Mouse (Mus musculus): ENCODE results near the gene Matn4. TPM values are rescaled to one million over a fixed set of nuclear protein-coding genes. Genes with fewer than 3 reads are reported as not detected.

Matn4 gene
- polyA plus RNA-seq, 1 experiment from 2014 or later = 2.0 TPM

DNA sequence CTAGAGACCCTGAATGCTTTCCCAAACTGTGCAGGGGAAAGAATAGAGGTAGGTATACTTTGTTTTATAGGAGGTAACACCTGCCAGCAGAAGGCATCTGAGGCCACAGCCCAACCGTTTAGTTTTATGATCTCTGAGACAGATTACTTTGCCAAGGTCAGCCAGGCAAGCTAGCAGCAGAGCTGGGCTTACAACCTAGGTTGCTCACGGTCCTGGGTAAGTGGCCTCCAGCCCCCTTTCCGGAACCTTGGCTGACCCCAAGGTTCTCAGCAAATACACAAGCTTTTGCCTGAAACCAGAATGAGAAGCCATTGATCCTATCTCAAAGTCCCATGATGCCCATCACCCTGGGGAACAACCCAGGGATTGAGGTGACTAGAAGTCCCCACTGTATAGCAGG, 29.7 kb upstream of the Matn4 start:
- H3K9me3 ChIP-seq (ENCODE audit: control insufficient read depth, low read length) = no peaks in the 10 kb centered on the region
- no peaks in the 10 kb centered on the region for H3K36me3 ChIP-seq (ENCODE audit: control insufficient read depth, insufficient read depth, low read length)
- TF ChIP-seq EP300 (optimal IDR thresholded peaks at IDR 0.05) = no peak
- H3K4me1 ChIP-seq (replicated peaks; ENCODE audit: control insufficient read depth, insufficient read depth) = peaks cover 39% of the 10 kb centered on the region
- WGBS = 45% methylated on average over 3 of the region's 3 CpGs
- peak overlapping the region; percentile 5; the same call in 1 of the 2 replicates for H3K4me2 ChIP-seq (replicated peaks; ENCODE audit: low read depth)
- ATAC-seq (ENCODE audit: low FRiP score, low TSS enrichment) (no peak), DNase-seq (ENCODE audit: low spot score) (no peak)
- H3K4me3 ChIP-seq (ENCODE audit: low read depth, low read length) = no peak overlapping the region
- peak overlapping the region; percentile 91 for H3K27ac ChIP-seq (replicated peaks)
- H3K27me3 ChIP-seq (ENCODE audit: control insufficient read depth, insufficient read depth, low read length) = no peaks in the 10 kb centered on the region
- no peak overlapping the region for H3K9ac ChIP-seq (ENCODE audit: low read length)

DNA sequence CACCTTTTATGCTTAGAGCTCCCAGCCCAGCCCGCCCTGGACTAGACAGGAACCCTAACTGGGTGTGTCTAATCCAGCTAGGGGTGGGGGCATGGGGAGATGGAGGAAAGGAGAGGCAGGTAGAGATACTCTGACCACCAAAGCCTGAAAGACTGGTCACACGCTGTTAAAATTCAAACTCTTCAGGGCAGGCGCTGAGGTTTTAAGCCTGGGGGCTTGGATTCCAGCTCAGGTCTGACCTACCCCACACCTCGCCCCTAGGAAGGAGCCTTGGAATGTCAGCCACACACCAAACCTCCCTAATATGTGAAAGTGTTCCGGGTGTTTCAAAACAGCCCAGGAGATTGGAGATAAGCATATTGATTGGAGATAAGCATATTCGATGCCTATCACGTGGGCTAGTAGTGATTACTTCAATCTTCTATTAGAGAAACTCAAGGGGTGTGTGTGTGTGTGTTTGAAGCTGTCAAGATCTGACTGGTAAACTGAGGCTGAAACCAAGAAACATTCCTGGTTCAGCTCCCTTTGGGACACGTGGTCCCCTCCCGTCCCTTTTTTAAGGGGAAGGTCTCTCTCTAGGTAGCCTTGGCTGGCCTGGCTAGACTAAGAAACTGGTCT, 28.4 kb upstream of the Matn4 start:
- Histone ChIP-seq H3K27ac (replicated peaks) (peak overlapping the region; percentile 92), H3K36me3 (ENCODE audit: control insufficient read depth, insufficient read depth, low read length) (peaks cover 9% of the 10 kb centered on the region), H3K4me2 (replicated peaks; ENCODE audit: low read depth) (peak overlapping the region; percentile 49), H3K4me1 (replicated peaks; ENCODE audit: control insufficient read depth, insufficient read depth) (peaks cover 39% of the 10 kb centered on the region), H3K4me3 (ENCODE audit: low read depth, low read length) (no peak overlapping the region), H3K27me3 (ENCODE audit: control insufficient read depth, insufficient read depth, low read length) (no peaks in the 10 kb centered on the region), H3K9ac (ENCODE audit: low read length) (no peak overlapping the region), H3K9me3 (ENCODE audit: control insufficient read depth, low read length) (no peaks in the 10 kb centered on the region)
- WGBS = 55% methylated on average over 9 of the region's 9 CpGs
- ATAC-seq (ENCODE audit: low FRiP score, low TSS enrichment) = 0 out of 2 replicates have a peak, but pooled peaks have one; percentile 2
- TF ChIP-seq EP300 (optimal IDR thresholded peaks at IDR 0.05) (no peak), CTCF (IDR thresholded peaks at IDR 0.05; ENCODE audit: low read depth) (no peak)
- no peak for DNase-seq (ENCODE audit: low spot score)

DNA sequence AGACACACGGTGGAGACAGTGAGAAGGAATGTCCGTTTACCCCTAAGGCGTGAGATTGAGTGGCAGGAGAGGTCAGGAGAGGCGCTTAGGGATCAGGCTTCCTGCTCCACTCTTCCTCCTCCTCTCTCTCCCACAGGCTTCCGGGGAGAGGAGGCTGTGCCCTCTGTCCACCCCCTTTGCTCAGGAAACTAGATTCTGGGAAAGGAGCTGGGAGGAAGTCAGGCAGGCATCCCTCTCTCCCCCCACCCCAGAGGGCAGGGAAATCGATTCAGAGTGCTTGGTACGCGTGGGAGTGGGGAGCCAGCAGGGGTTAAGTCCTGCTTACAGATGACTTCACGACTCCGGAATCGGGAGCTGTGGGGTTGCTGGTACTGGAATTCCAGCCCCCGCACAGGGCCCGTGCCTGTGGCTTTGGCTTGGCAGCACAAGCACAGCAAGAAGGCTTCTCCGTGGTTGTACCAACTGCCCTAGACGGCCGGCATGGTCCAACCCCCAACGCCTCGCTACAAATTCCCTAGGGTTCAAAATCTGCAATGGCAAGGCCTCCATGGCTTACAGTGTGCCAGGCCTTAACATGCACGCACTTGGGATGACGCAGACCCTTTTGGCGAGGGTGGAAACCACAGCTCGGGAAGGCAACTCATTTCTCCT, 27.7 kb upstream of the Matn4 start:
- Histone ChIP-seq H3K4me2 (replicated peaks; ENCODE audit: low read depth) (peak overlapping the region; percentile 49), H3K27ac (replicated peaks) (peak overlapping the region; percentile 92), H3K36me3 (ENCODE audit: control insufficient read depth, insufficient read depth, low read length) (peaks cover 9% of the 10 kb centered on the region), H3K4me1 (replicated peaks; ENCODE audit: control insufficient read depth, insufficient read depth) (peaks cover 39% of the 10 kb centered on the region), H3K9ac (ENCODE audit: low read length) (peak overlapping the region; percentile 62), H3K27me3 (ENCODE audit: control insufficient read depth, insufficient read depth, low read length) (no peaks in the 10 kb centered on the region), H3K4me3 (ENCODE audit: low read depth, low read length) (0 out of 2 replicates have a peak overlapping the region, but pooled peaks have one; percentile 8), H3K9me3 (ENCODE audit: control insufficient read depth, low read length) (no peaks in the 10 kb centered on the region)
- no peak for TF ChIP-seq EP300 (optimal IDR thresholded peaks at IDR 0.05)
- 0 out of 2 replicates have a peak, but pooled peaks have one; percentile 1 for TF ChIP-seq CTCF (IDR thresholded peaks at IDR 0.05; ENCODE audit: low read depth)
- 12% methylated on average over 22 of the region's 22 CpGs for WGBS
- ATAC-seq (ENCODE audit: low FRiP score, low TSS enrichment) (peak; percentile 10), DNase-seq (ENCODE audit: low spot score) (peak; percentile 61)

DNA sequence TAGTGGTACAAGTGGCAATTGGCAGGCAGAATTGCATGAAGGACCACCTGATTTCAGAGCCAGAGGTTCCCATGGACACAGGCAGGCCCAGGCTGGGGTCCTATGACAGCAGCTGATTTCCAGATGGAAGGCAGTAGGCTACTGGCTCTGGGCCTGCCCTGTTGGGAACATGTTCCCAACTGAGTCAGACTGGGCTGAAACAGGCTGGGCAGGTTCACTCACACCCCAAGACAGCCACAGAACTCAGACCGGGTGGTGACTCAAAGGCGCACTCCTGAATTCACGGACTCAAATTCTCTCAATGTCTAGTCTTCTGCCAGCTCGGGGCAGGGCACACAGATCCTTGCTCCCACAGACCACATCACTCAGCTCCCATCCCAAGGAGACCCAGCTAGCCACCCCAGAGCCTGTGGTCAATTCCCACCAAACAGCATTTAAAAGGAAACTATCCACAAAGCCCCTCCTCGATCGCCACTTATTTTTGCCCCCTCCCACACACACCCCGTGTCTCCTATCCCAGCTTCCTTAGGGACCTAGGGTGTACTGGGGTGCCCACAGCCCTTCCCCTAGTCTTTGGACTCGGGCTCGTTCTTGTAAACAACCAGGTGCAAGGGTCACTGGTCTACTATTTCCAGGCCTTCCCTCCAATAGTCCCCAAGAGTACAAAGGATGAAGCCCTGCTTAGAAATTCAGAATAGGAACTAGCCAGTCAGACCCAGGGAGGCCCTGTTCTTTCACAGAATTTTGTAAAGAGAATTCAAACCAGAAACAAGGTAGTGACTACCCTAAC, 26.9 kb upstream of the Matn4 start:
- H3K27me3 ChIP-seq (ENCODE audit: control insufficient read depth, insufficient read depth, low read length) = no peaks in the 10 kb centered on the region
- peak overlapping the region; percentile 49 for H3K4me2 ChIP-seq (replicated peaks; ENCODE audit: low read depth)
- peak; percentile 68 for ATAC-seq (ENCODE audit: low FRiP score, low TSS enrichment)
- DNase-seq (ENCODE audit: low spot score) = peak; percentile 79
- peak overlapping the region; percentile 92 for H3K27ac ChIP-seq (replicated peaks)
- WGBS = 43% methylated on average over 9 of the region's 9 CpGs
- no peak overlapping the region for H3K4me3 ChIP-seq (ENCODE audit: low read depth, low read length)
- H3K9me3 ChIP-seq (ENCODE audit: control insufficient read depth, low read length) = no peaks in the 10 kb centered on the region
- H3K4me1 ChIP-seq (replicated peaks; ENCODE audit: control insufficient read depth, insufficient read depth) = peaks cover 39% of the 10 kb centered on the region
- TF ChIP-seq CTCF (IDR thresholded peaks at IDR 0.05; ENCODE audit: low read depth) (no peak), EP300 (optimal IDR thresholded peaks at IDR 0.05) (no peak)
- H3K9ac ChIP-seq (ENCODE audit: low read length) = peak overlapping the region; percentile 62
- H3K36me3 ChIP-seq (ENCODE audit: control insufficient read depth, insufficient read depth, low read length) = peaks cover 12% of the 10 kb centered on the region

DNA sequence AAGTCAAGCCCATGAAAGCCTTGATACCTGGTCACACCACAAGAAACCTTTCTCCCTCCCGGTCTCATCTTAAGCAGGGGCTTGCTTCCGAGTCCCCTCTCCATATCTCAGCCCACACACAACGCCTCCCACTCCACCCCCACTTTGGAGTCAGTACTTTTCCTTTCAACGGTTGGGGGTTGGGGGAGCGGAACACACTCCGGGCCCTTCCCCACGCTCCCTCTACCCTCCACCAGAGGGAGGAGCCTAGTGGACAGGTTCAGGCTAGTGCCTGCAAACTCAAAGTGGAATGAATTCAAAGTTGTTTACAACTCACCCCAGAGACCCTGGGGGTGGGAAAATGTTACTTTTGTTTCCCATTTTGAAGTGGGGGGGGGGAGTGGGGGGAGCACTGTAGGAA, 25.7 kb upstream of the Matn4 start:
- no peak overlapping the region for H3K9ac ChIP-seq (ENCODE audit: low read length)
- no peak overlapping the region for H3K4me3 ChIP-seq (ENCODE audit: low read depth, low read length)
- peaks cover 18% of the 10 kb centered on the region for H3K36me3 ChIP-seq (ENCODE audit: control insufficient read depth, insufficient read depth, low read length)
- TF ChIP-seq CTCF (IDR thresholded peaks at IDR 0.05; ENCODE audit: low read depth) (peak; percentile 46), EP300 (optimal IDR thresholded peaks at IDR 0.05) (no peak)
- H3K4me1 ChIP-seq (replicated peaks; ENCODE audit: control insufficient read depth, insufficient read depth) = peaks cover 29% of the 10 kb centered on the region
- ATAC-seq (ENCODE audit: low FRiP score, low TSS enrichment) (no peak), DNase-seq (ENCODE audit: low spot score) (peak; percentile 49)
- H3K4me2 ChIP-seq (replicated peaks; ENCODE audit: low read depth) = peak overlapping the region; percentile 5; the same call in 1 of the 2 replicates
- H3K27me3 ChIP-seq (ENCODE audit: control insufficient read depth, insufficient read depth, low read length) = no peaks in the 10 kb centered on the region
- 7% methylated on average over 7 of the region's 7 CpGs for WGBS
- peak overlapping the region; percentile 69 for H3K27ac ChIP-seq (replicated peaks)
- H3K9me3 ChIP-seq (ENCODE audit: control insufficient read depth, low read length) = no peaks in the 10 kb centered on the region

All from stomach, postnatal 0 days (tissue).